Mouse (Mus musculus) MEL (cell line): ENCODE data around the gene Rnf114.

Experiments
- CTCF ChIP-seq, 3 experiments: IDR thresholded peaks in 2 of 3; conservative IDR thresholded peaks in 1 of 3; 2 replicates each; pipeline ENCODE4 v1.5.1; 2011 to 2012; ENCODE audit warnings: low read length in 3 of 3, low read depth in 2 of 3, mild to moderate bottlenecking in 2 of 3, improper control_type of control experiment in 1 of 3, inconsistent platforms in 1 of 3, mixed read lengths in 1 of 3, moderate library complexity in 1 of 3; ENCODE audit not compliant: control insufficient read depth in 1 of 3, insufficient read depth in 1 of 3, poor library complexity in 1 of 3, severe bottlenecking in 1 of 3
- ELF1 ChIP-seq: IDR thresholded peaks from 2 replicates; pipeline ENCODE4 v1.6.1; 2014; ENCODE audit warnings: low read depth, mild to moderate bottlenecking, inconsistent platforms, low read length, improper control_type of control experiment, moderate library complexity
- EP300 ChIP-seq, 2 experiments: IDR thresholded peaks; 2 replicates each; pipeline ENCODE4 v1.6.1; 2011; ENCODE audit warnings: improper control_type of control experiment in 2 of 2, low read length in 2 of 2, low read depth in 1 of 2, mild to moderate bottlenecking in 1 of 2
- ETS1 ChIP-seq: IDR thresholded peaks from 2 replicates; pipeline ENCODE4 v1.6.1; 2012; ENCODE audit warnings: low read depth, mild to moderate bottlenecking, inconsistent platforms, low read length, improper control_type of control experiment, moderate library complexity
- GABPA ChIP-seq: IDR thresholded peaks from 2 replicates; pipeline ENCODE4 v1.6.1; 2012; ENCODE audit warnings: low read depth, mild to moderate bottlenecking, inconsistent platforms, low read length, improper control_type of control experiment, moderate library complexity
- HCFC1 ChIP-seq: IDR thresholded peaks from 2 replicates; pipeline ENCODE4 v1.6.1; 2012; ENCODE audit warnings: low read depth, mild to moderate bottlenecking, inconsistent platforms, low read length, improper control_type of control experiment, moderate library complexity
- MAFK ChIP-seq: IDR thresholded peaks from 2 replicates; pipeline ENCODE4 v1.6.1; 2011; ENCODE audit warnings: low read depth, mild to moderate bottlenecking, low read length, improper control_type of control experiment, borderline replicate concordance
- MEF2A ChIP-seq: IDR thresholded peaks from 2 replicates; pipeline ENCODE4 v1.6.1; 2014; ENCODE audit warnings: low read depth, mild to moderate bottlenecking, inconsistent platforms, low read length, improper control_type of control experiment; ENCODE audit not compliant: poor library complexity, insufficient replicate concordance, severe bottlenecking; ENCODE audit errors: extremely low read depth
- POLR2A ChIP-seq, 2 experiments: IDR thresholded peaks; 2 replicates each; pipeline ENCODE4 v1.6.1; 2011 to 2012; ENCODE audit warnings: low read length in 2 of 2, mild to moderate bottlenecking in 2 of 2, control low read depth in 1 of 2, improper control_type of control experiment in 1 of 2, low read depth in 1 of 2, moderate library complexity in 1 of 2; ENCODE audit not compliant: control insufficient read depth in 1 of 2, insufficient read depth in 1 of 2, poor library complexity in 1 of 2
- POLR2AphosphoS2 ChIP-seq: IDR thresholded peaks from 2 replicates; pipeline ENCODE4 v1.6.1; 2011; ENCODE audit warnings: low read length, improper control_type of control experiment
- RCOR1 ChIP-seq: IDR thresholded peaks from 2 replicates; pipeline ENCODE4 v1.6.1; 2012; ENCODE audit warnings: low read depth, mild to moderate bottlenecking, inconsistent platforms, low read length, improper control_type of control experiment
- SIN3A ChIP-seq: IDR thresholded peaks from 2 replicates; pipeline ENCODE4 v1.6.1; 2012; ENCODE audit warnings: low read length, improper control_type of control experiment, inconsistent platforms
- ZC3H11A ChIP-seq: IDR thresholded peaks from 2 replicates; pipeline ENCODE4 v1.6.1; 2012; ENCODE audit warnings: low read depth, mild to moderate bottlenecking, inconsistent platforms, low read length, improper control_type of control experiment
- ZNF384 ChIP-seq: IDR thresholded peaks from 2 replicates; pipeline ENCODE4 v1.6.1; 2012; ENCODE audit warnings: low read depth, mild to moderate bottlenecking, inconsistent platforms, low read length, improper control_type of control experiment

- TF ChIP-seq EP300 (IDR thresholded peaks at IDR 0.05; ENCODE audit: low read depth in 1 of 2, low read length in 2 of 2): no peak
- TF ChIP-seq MAFK: no peak
- no peak for TF ChIP-seq POLR2A (IDR thresholded peaks at IDR 0.05; ENCODE audit: control insufficient read depth in 1 of 2, insufficient read depth in 1 of 2, low read depth in 1 of 2, low read length in 2 of 2, poor library complexity in 1 of 2)
- no peak for TF ChIP-seq RCOR1
- TF ChIP-seq CTCF (IDR thresholded peaks at IDR 0.05 in 2 of 3, conservative IDR thresholded peaks at IDR 0.05 in 1 of 3; ENCODE audit: control insufficient read depth in 1 of 3, insufficient read depth in 1 of 3, low read depth in 2 of 3, low read length in 3 of 3, poor library complexity in 1 of 3, severe bottlenecking in 1 of 3): no peak
- TF ChIP-seq GABPA: no peak
- TF ChIP-seq MEF2A: no peak
- TF ChIP-seq ELF1: no peak
- TF ChIP-seq ZNF384: no peak
- TF ChIP-seq SIN3A: no peak
- no peak for TF ChIP-seq HCFC1
- TF ChIP-seq ZC3H11A: no peak
- TF ChIP-seq POLR2AphosphoS2: no peak
- no peak for TF ChIP-seq ETS1
Observed at GRCm38 (mm10) chr2:167563703-167564102, 71.3 kb downstream of the Rnf114 start.
